Mouse (Mus musculus): ENCODE data around the gene Hist1h2be.

DNA sequence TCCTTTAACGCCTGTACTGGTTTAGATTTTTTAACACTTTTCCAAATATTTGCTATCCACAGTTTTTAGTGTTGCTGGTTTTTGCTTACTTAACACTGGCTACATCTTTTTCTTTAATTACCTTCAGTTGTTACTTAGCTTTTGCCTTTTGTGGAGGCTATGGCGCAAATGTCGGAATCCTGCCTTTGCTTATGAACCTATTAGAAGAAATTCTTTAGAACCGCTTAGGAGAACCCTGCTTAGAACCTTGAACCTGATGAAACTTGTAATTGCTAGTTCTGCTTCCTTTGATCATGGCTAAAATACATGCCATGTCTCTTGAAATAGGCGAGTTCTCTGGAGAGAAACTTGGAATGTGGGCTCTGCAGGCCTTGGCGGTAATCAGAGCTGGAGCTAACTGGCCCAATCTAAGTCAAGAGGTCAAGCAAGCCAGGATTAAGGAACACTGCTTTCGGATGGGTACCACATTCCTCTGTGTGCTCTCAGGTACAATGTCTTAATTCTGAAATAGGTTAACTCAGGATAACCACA lies 44.5 kb downstream of the Hist1h2be start:
- TF ChIP-seq CTCF (IDR thresholded peaks at IDR 0.05) (no peak), EP300 (IDR thresholded peaks at IDR 0.05) (no peak)
